Mouse (Mus musculus) brain, embryonic 14.5 days (tissue): ENCODE measurements around the gene Arl5a.

Source experiments
- CTCF ChIP-seq: fragments of 200-500 bp; IDR thresholded peaks from 2 replicates; pipeline ENCODE4 v1.5.1; 2012; ENCODE audit warnings: inconsistent platforms, mild to moderate bottlenecking, moderate library complexity, borderline replicate concordance; ENCODE audit not compliant: insufficient read depth, insufficient read length; ENCODE audit errors: extremely low read depth
- POLR2A ChIP-seq: fragments of 200-500 bp; IDR thresholded peaks from 2 replicates; pipeline ENCODE4 v1.6.1; 2012; ENCODE audit warnings: mild to moderate bottlenecking, inconsistent platforms, borderline replicate concordance; ENCODE audit not compliant: poor library complexity, insufficient read depth, insufficient read length, severe bottlenecking; ENCODE audit errors: extremely low read depth

DNA sequence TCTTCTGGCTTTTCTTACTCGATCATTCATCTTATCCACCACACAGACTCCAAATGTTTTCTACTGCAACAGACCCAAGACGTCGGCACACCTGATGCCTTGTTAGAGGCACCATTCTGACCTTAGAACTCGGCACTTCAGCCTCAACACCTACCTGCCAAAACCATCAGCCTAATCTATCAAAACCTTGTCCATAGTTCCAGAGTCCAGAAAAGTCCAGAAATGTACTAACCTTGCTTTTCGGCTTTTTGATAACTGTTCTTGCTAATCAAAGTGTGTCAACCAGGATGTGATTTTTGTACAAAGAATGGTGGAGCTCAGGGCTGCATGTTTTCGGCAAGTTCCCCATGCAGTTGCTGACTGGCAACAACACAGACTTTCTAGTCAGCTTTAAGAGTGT is 50.0 kb downstream of the Arl5a start:
- TF ChIP-seq CTCF (no peak), POLR2A (no peak)
